Mouse (Mus musculus) thymus, adult 2 months (tissue): ENCODE data around the gene Atp2b2.

ENCODE experiments used
- CTCF ChIP-seq: fragments of 200-500 bp; IDR thresholded peaks from 2 replicates; pipeline ENCODE4 v1.5.1; 2012; ENCODE audit warnings: mild to moderate bottlenecking, control low read depth, low read length, moderate library complexity, borderline replicate concordance; ENCODE audit not compliant: control insufficient read depth, poor library complexity, insufficient read depth; ENCODE audit errors: extremely low read depth
- POLR2A ChIP-seq: fragments of 200-500 bp; IDR thresholded peaks from 2 replicates; pipeline ENCODE4 v1.6.1; 2012; ENCODE audit warnings: mild to moderate bottlenecking, low read length, control low read depth, moderate library complexity; ENCODE audit not compliant: control insufficient read depth, poor library complexity, insufficient read depth; ENCODE audit errors: extremely low read depth

GRCm38 (mm10) chr6:113912753-113913152 is 129.7 kb downstream of the Atp2b2 start:
- TF ChIP-seq CTCF (no peak), POLR2A (no peak)
